Mouse (Mus musculus): ENCODE measurements around the gene Acer3. TPM values are rescaled to one million over a fixed set of nuclear protein-coding genes. Genes with fewer than 3 reads are reported as not detected.

Acer3 gene
- polyA plus RNA-seq (2015; fragmentation: Nextera tagmentation; extraction: Ambion mirVana): 9.1 and 10.8 TPM in 2 replicates

- Histone ChIP-seq H3K9me3 (no peaks in the 10 kb centered on the region), H3K4me1 (peaks cover 8% of the 10 kb centered on the region), H3K27me3 (peaks cover 10% of the 10 kb centered on the region; the same call in 1 of the 2 replicates), H3K36me3 (no peaks in the 10 kb centered on the region), H3K4me3 (no peak within 1 kb of the TSS), H3K9ac (replicated peaks) (no peak within 1 kb of the TSS), H3K27ac (replicated peaks) (no peak within 1 kb of the TSS), H3K4me2 (replicated peaks) (no peak within 1 kb of the TSS)
- ATAC-seq (replicated peaks): no peak
- WGBS: 84% methylated on average over 2 of the region's 2 CpGs
Measured at GRCm38 (mm10) chr7:98321083-98321482, at the start of gene Acer3. Acer3 (minus strand) TSS chr7:98321208.

- 39% methylated on average over 10 of the region's 10 CpGs for WGBS
- no peak overlapping the region for H3K4me2 ChIP-seq (replicated peaks)
Measured at GRCm38 (mm10) chr7:98369762-98370369, 48.9 kb upstream of the Acer3 start.

DNA sequence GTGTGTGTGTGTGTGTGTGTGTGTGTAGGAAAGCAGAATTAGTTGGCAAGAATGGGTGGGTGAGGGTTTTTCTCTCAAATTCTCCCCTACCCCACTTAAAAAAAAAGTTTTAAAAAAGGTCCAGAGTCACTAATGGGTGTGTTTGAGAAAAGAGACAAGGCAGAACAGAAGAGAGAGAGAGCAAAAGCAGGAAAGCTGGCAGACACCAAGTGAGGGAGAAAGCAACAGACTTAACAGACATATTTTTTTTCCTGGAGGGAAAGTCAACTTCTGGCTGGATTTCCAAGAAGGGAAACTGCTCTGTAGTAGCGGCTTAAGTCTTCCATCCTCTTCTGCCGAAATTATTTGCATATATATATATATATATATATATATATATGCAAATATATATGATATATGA is 40.7 kb upstream of the Acer3 start:
- WGBS: 26% methylated on average over 2 of the region's 2 CpGs
- no peak for ATAC-seq (replicated peaks)
- Histone ChIP-seq H3K27ac (replicated peaks) (peak overlapping the region; percentile 90), H3K4me2 (replicated peaks) (peak overlapping the region; percentile 78), H3K4me3 (peak overlapping the region; percentile 93), H3K27me3 (no peaks in the 10 kb centered on the region), H3K36me3 (no peaks in the 10 kb centered on the region), H3K4me1 (peaks cover 21% of the 10 kb centered on the region), H3K9me3 (no peaks in the 10 kb centered on the region), H3K9ac (replicated peaks) (0 out of 2 replicates have a peak overlapping the region, but pooled peaks have one; percentile 67)

More at GRCm38 (mm10) chr7:98369762-98370369, 48.9 kb upstream of the Acer3 start:
- Histone ChIP-seq H3K4me1 (peaks cover 12% of the 10 kb centered on the region), H3K36me3 (no peaks in the 10 kb centered on the region), H3K4me3 (no peak overlapping the region), H3K9me3 (no peaks in the 10 kb centered on the region), H3K27me3 (no peaks in the 10 kb centered on the region), H3K27ac (replicated peaks) (no peak overlapping the region), H3K9ac (replicated peaks) (no peak overlapping the region)
- ATAC-seq (replicated peaks): no peak

- no peaks in the 10 kb centered on the region for H3K36me3 ChIP-seq
- H3K27ac ChIP-seq (replicated peaks): peak within 1 kb of the TSS; percentile 90
- no peaks in the 10 kb centered on the region for H3K27me3 ChIP-seq
- ATAC-seq (replicated peaks): peak; percentile 93
- no peaks in the 10 kb centered on the region for H3K9me3 ChIP-seq
- peaks cover 25% of the 10 kb centered on the region for H3K4me1 ChIP-seq
- peak within 1 kb of the TSS; percentile 78 for H3K4me2 ChIP-seq (replicated peaks)
- H3K4me3 ChIP-seq: peak within 1 kb of the TSS; percentile 93
- under 1% methylated on average over 52 of the region's 52 CpGs for WGBS
- peak within 1 kb of the TSS; percentile 67 for H3K9ac ChIP-seq (replicated peaks)
Measured at GRCm38 (mm10) chr7:98361063-98361652, 40.1 kb upstream of the Acer3 start, which contains the start of gene Tsku. Tsku (minus strand) TSS chr7:98361328.

- peak overlapping the region; percentile 93 for H3K4me3 ChIP-seq
- peak overlapping the region; percentile 90 for H3K27ac ChIP-seq (replicated peaks)
- H3K36me3 ChIP-seq: no peaks in the 10 kb centered on the region
- H3K4me1 ChIP-seq: peaks cover 28% of the 10 kb centered on the region
- H3K27me3 ChIP-seq: no peaks in the 10 kb centered on the region
- no peaks in the 10 kb centered on the region for H3K9me3 ChIP-seq
- H3K9ac ChIP-seq (replicated peaks): peak overlapping the region; percentile 67
- peak; percentile 44 for ATAC-seq (replicated peaks)
- peak overlapping the region; percentile 78 for H3K4me2 ChIP-seq (replicated peaks)
- under 1% methylated on average over 20 of the region's 20 CpGs for WGBS
Measured at GRCm38 (mm10) chr7:98360621-98360990, 39.6 kb upstream of the Acer3 start.

GRCm38 (mm10) chr7:98359951-98360620 is 39.1 kb upstream of the Acer3 start:
- peaks cover 32% of the 10 kb centered on the region for H3K4me1 ChIP-seq
- peak overlapping the region; percentile 90 for H3K27ac ChIP-seq (replicated peaks)
- peak; percentile 44 for ATAC-seq (replicated peaks)
- 1% methylated on average over 33 of the region's 33 CpGs for WGBS
- H3K9ac ChIP-seq (replicated peaks): peak overlapping the region; percentile 67
- no peaks in the 10 kb centered on the region for H3K27me3 ChIP-seq
- H3K4me2 ChIP-seq (replicated peaks): peak overlapping the region; percentile 78
- no peaks in the 10 kb centered on the region for H3K9me3 ChIP-seq
- H3K4me3 ChIP-seq: peak overlapping the region; percentile 93
- no peaks in the 10 kb centered on the region for H3K36me3 ChIP-seq

DNA sequence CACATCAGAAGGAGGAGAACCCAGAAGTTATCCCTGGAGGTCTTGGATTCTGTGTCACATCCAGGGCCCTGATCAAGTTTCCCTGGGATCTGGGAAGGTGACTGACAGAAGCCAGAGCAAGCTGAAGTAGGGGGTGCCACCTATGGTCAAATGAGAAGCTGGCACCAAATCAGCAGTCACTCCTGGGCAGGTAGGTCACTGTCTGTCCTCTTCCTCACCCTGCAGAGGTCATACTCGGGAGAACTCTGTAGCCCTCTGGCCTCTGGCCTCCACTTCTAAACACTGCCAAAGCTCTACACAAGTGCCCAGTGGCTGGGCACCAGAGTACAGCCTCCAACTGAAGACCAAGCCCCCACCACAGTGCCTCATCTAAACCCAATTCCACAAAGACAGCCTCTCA is 37.0 kb upstream of the Acer3 start:
- ATAC-seq (replicated peaks): no peak
- H3K27ac ChIP-seq (replicated peaks): no peak overlapping the region
- H3K36me3 ChIP-seq: no peaks in the 10 kb centered on the region
- no peak overlapping the region for H3K9ac ChIP-seq (replicated peaks)
- 55% methylated on average over 1 of the region's 1 CpGs for WGBS
- H3K9me3 ChIP-seq: no peaks in the 10 kb centered on the region
- 0 out of 2 replicates have a peak overlapping the region, but pooled peaks have one; percentile 6 for H3K4me2 ChIP-seq (replicated peaks)
- H3K4me3 ChIP-seq: no peak overlapping the region
- H3K27me3 ChIP-seq: no peaks in the 10 kb centered on the region
- H3K4me1 ChIP-seq: peaks cover 48% of the 10 kb centered on the region

GRCm38 (mm10) chr7:98357324-98357723 is 36.3 kb upstream of the Acer3 start:
- Histone ChIP-seq H3K9me3 (no peaks in the 10 kb centered on the region), H3K4me2 (replicated peaks) (no peak overlapping the region), H3K27me3 (no peaks in the 10 kb centered on the region), H3K4me1 (peaks cover 48% of the 10 kb centered on the region), H3K9ac (replicated peaks) (no peak overlapping the region), H3K36me3 (no peaks in the 10 kb centered on the region), H3K27ac (replicated peaks) (no peak overlapping the region), H3K4me3 (no peak overlapping the region)
- no peak for ATAC-seq (replicated peaks)
- WGBS: 79% methylated on average over 5 of the region's 5 CpGs

DNA sequence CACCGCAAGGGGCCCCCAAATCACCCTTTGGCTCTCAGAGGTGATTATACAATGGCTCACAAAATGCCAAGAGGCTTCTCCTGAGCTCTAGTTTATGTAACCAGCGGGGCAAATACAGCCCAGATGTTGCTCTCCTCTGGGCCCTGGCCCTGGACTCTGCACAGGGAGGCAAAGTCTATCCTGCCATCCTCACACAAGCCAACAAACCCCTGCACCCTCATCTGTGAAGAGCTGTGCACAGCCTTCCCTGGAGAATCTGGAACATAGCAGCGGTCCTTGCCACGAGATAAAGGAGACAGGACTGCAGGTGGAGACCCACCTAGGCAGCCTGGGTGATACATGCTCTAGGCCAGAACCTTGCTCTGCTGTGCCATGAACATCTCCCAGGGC is 33.9 kb upstream of the Acer3 start:
- WGBS: 34% methylated on average over 4 of the region's 4 CpGs
- peaks cover 19% of the 10 kb centered on the region; the same call in 1 of the 2 replicates for H3K36me3 ChIP-seq
- H3K4me1 ChIP-seq: peaks cover 46% of the 10 kb centered on the region
- no peak overlapping the region for H3K27ac ChIP-seq (replicated peaks)
- H3K4me3 ChIP-seq: no peak overlapping the region
- no peak overlapping the region for H3K9ac ChIP-seq (replicated peaks)
- ATAC-seq (replicated peaks): no peak; the same call in 1 of the 2 replicates
- no peaks in the 10 kb centered on the region for H3K27me3 ChIP-seq
- H3K9me3 ChIP-seq: no peaks in the 10 kb centered on the region
- no peak overlapping the region for H3K4me2 ChIP-seq (replicated peaks)

DNA sequence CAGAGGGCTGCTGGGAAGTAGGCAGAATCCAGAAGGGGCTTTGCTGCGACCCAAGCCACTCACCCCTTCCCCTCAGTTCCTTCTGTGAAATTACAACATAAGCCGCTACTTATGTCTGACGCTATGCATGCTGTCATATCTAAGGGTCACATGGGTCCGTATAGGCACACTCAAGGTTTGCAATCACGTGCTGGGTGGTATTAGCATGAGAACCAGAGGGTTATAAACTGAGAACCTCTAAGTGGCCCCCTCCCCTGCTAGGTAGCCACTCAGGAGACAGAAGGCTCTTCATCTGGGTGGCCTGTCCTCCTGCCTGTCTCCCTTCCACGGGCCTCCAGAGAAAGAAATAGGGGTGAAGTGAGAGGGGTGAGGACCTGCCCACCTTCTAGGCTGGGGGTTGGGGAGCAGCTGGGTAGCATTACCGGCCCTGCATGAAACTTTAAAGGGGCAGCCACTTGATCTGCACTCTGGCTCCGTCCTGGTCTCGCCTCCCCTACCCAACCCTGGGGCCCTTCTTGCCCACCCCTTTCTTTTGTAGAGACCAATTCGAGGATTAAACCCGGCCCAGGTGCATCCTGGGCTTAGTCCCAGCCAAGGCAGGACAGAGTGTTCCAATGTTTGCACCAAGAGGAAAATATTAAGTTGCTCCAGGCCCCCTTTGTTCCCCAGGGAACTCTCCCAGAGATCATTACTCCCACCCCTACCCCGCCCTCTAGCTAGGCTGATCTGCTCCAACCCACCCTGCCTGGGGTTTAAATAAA is 33.3 kb upstream of the Acer3 start:
- no peak overlapping the region for H3K4me2 ChIP-seq (replicated peaks)
- H3K36me3 ChIP-seq: peaks cover 19% of the 10 kb centered on the region; the same call in 1 of the 2 replicates
- H3K27ac ChIP-seq (replicated peaks): no peak overlapping the region
- peaks cover 40% of the 10 kb centered on the region for H3K4me1 ChIP-seq
- no peak overlapping the region for H3K9ac ChIP-seq (replicated peaks)
- H3K27me3 ChIP-seq: no peaks in the 10 kb centered on the region
- 20% methylated on average over 12 of the region's 12 CpGs for WGBS
- H3K4me3 ChIP-seq: no peak overlapping the region
- no peaks in the 10 kb centered on the region for H3K9me3 ChIP-seq
- no peak; the same call in 1 of the 2 replicates for ATAC-seq (replicated peaks)

- H3K36me3 ChIP-seq: peaks cover 19% of the 10 kb centered on the region; the same call in 1 of the 2 replicates
- WGBS: 87% methylated on average over 5 of the region's 5 CpGs
- no peaks in the 10 kb centered on the region for H3K9me3 ChIP-seq
- H3K4me1 ChIP-seq: peaks cover 33% of the 10 kb centered on the region
- H3K4me3 ChIP-seq: no peak overlapping the region
- no peaks in the 10 kb centered on the region for H3K27me3 ChIP-seq
- no peak overlapping the region for H3K4me2 ChIP-seq (replicated peaks)
- H3K9ac ChIP-seq (replicated peaks): no peak overlapping the region
- no peak overlapping the region for H3K27ac ChIP-seq (replicated peaks)
- ATAC-seq (replicated peaks): no peak
Measured at GRCm38 (mm10) chr7:98353616-98354015, 32.6 kb upstream of the Acer3 start.

Data from forebrain, embryonic 15.5 days (tissue).